Mouse (Mus musculus): Measurements from ENCODE around the gene Gm9780. TPM values are rescaled to one million over a fixed set of nuclear protein-coding genes. Genes with fewer than 3 reads are reported as not detected.
"Not testable (repeated sequence)": the region's sequence is repeated elsewhere in the genome, so short reads cannot be mapped to it uniquely, and the experiment has no call there.

Gm9780 gene
- 2.7 and 5.9 TPM in 2 replicates for polyA plus RNA-seq (2016; fragmentation: Nextera tagmentation; extraction: Ambion mirVana)

DNA sequence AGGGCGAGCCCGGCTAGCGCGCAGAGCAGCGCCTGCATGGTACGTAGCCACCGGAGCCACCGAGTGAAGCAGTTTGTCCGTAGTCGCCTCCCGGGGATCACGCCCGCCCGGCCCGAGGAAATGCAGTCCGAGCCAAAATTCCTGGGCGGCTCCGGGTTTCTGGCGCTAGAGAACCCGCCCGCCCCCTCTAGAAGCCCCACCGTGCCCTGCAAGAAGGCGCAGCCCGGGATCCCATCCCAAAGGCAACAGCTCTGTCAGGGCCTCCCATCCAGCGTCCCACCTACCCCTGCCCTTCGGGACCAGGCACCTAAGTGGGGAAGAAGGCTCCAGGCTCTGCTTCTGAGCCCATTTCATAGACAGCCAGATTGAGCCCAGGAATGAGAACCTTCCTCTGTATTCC, at the start of gene Gm9780:
Gene Gm9780, minus strand, starts transcription at position 101 of the 400 bp plus-strand sequence.
- H3K9me3 ChIP-seq; H3K27me3 ChIP-seq; ATAC-seq (ENCODE audit: insufficient number of reproducible peaks, insufficient read depth, low FRiP score, low TSS enrichment); H3K4me3 ChIP-seq; H3K27ac ChIP-seq; H3K4me1 ChIP-seq; H3K36me3 ChIP-seq; H3K9ac ChIP-seq; H3K4me2 ChIP-seq (replicated peaks): not testable (repeated sequence)
- WGBS, result no CpG with 5 or more reads among the region's 26 CpGs

DNA sequence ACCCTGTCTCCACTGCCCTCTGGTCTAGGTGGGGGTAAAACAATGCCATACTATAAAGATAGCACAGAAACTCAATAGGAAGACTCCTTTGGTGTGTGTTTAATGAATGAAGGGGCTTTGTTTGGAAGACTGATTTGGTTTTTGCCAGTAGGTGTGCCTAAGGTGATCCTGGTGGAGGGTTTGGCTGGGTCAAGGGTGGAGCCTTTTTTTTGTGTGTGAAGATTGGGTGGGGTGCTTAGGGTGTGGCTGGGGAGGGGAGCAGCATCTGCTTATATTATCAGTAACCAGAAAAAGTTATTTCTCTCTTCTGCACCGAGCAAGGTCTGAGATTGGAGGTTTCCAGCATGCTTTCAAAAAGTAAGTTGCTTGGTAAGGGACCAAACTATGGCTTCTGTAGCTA, 39.5 kb upstream of the Gm9780 start, which contains the start of gene Cphx3:
Gene Cphx3, plus strand, starts transcription at position 301 of the 400 bp plus-strand sequence.
- not testable (repeated sequence) for ATAC-seq (ENCODE audit: insufficient number of reproducible peaks, insufficient read depth, low FRiP score, low TSS enrichment); H3K36me3 ChIP-seq; H3K27me3 ChIP-seq; H3K4me2 ChIP-seq (replicated peaks); H3K4me1 ChIP-seq; H3K9me3 ChIP-seq; H3K9ac ChIP-seq; H3K4me3 ChIP-seq; H3K27ac ChIP-seq
- no CpG with 5 or more reads among the region's 1 CpGs for WGBS

GRCm38 (mm10) chr14:26081216-26081615, 38.7 kb upstream of the Gm9780 start, which contains the start of gene Cphx2:
Cphx2 (plus strand) TSS chr14:26081516.
- H3K4me1 ChIP-seq; H3K9ac ChIP-seq; H3K27ac ChIP-seq; H3K4me3 ChIP-seq; H3K4me2 ChIP-seq (replicated peaks); ATAC-seq (ENCODE audit: insufficient number of reproducible peaks, insufficient read depth, low FRiP score, low TSS enrichment); H3K27me3 ChIP-seq; H3K36me3 ChIP-seq; H3K9me3 ChIP-seq: not testable (repeated sequence)
- no CpG with 5 or more reads among the region's 6 CpGs for WGBS

DNA sequence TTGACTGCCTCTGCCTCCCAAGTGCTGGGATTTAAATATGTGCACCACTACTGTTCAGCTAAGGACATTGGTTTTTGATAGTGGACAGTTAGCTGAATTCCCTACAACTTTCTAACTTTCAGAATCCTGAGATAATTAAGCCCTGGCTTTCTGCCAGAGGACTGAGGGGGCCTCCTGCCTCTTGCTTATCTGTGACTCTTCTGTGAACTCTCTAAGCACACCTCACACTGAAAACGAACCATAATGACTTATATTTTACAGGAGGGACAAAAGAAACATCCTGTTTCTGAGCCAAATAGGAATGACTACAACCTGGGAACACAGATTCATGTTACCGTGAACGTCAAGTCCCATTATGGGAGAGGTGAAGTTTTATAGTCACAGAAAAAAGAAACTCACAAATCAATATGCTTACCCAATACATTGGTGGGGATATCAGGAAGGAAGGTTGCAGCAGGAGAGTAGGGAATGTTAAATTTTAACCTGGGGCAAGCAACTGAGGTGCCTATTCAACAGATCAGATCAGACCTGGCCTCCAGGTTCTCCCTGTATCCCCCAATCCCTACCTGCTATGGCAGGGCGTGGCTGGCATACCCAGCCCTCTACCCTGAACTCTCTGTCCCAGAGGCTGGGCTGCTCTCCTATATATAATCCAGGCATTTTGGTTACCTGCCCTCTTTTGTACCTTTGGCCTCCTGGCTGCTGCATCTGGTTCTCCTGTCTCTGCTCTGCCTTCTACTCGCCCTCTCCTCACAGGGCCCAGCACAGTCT, 34.3 kb upstream of the Gm9780 start:
- H3K4me1 ChIP-seq; H3K4me3 ChIP-seq; H3K9me3 ChIP-seq; H3K4me2 ChIP-seq (replicated peaks); H3K9ac ChIP-seq; H3K36me3 ChIP-seq; H3K27me3 ChIP-seq; ATAC-seq (ENCODE audit: insufficient number of reproducible peaks, insufficient read depth, low FRiP score, low TSS enrichment); H3K27ac ChIP-seq: not testable (repeated sequence)
- WGBS, result no CpG with 5 or more reads among the region's 5 CpGs

DNA sequence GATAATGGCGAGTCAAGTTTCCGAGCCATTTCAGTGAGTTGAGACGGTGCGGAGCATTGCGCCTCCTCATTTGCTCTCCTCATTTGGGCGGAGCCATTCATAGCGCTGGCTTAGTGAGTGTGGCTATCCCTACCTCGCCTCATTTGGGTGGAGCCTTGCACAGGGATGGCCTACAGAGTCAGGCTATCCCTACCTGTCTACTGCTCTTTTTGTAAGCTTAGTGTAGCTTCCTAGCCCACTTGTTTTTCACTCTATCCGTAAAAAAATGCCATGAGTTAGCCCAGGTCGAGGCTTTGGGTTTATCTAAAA, 24.8 kb upstream of the Gm9780 start, which contains the start of gene Tmem254c:
Gene Tmem254c, minus strand, starts transcription at position 31 of the 309 bp plus-strand sequence.
- no CpG with 5 or more reads among the region's 10 CpGs for WGBS
- ATAC-seq (ENCODE audit: insufficient number of reproducible peaks, insufficient read depth, low FRiP score, low TSS enrichment); H3K4me2 ChIP-seq (replicated peaks); H3K4me1 ChIP-seq; H3K27ac ChIP-seq; H3K9me3 ChIP-seq; H3K27me3 ChIP-seq; H3K9ac ChIP-seq; H3K36me3 ChIP-seq; H3K4me3 ChIP-seq: not testable (repeated sequence)

DNA sequence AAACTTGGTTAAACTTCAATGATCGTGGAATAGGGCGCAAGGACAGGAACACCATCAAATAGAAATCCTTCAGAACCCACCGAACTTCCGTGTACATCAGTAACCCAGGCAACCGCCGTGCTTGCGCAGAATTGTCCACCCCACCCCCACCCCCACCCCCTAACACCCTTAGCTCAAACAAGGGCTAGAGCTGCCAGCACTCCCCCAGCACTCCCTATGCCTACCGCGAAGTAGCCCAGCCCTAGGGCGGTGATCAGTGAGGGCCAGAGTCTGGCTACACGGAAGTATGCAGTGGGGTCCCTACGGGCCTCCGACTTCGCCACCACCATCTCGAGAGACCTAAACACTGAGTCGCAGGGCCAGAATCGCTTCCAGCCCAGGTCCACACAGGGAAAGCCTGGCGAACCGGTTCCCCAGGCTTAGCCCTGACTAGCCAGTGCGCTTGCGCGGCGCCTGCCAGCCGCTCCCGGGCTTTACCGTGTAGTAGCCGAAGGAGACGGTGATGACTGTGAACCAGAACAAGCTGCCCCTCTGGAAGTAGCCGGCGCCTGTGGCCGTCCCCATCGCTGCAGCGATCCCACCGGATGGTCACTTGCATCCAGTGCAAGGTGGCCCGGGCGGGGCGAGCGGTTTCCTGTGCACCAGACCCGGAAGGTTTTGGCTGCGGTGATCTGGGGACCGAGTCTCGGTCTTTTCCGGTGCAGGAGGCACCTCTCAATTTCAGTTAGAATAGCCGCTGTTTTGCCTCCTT, 24.2 kb upstream of the Gm9780 start:
- not testable (repeated sequence) for H3K9me3 ChIP-seq; H3K9ac ChIP-seq; H3K4me2 ChIP-seq (replicated peaks); H3K36me3 ChIP-seq; H3K27me3 ChIP-seq; H3K4me1 ChIP-seq; H3K4me3 ChIP-seq; H3K27ac ChIP-seq
- peak; percentile 67 for ATAC-seq (ENCODE audit: insufficient number of reproducible peaks, insufficient read depth, low FRiP score, low TSS enrichment)
- WGBS, result no CpG with 5 or more reads among the region's 44 CpGs

DNA sequence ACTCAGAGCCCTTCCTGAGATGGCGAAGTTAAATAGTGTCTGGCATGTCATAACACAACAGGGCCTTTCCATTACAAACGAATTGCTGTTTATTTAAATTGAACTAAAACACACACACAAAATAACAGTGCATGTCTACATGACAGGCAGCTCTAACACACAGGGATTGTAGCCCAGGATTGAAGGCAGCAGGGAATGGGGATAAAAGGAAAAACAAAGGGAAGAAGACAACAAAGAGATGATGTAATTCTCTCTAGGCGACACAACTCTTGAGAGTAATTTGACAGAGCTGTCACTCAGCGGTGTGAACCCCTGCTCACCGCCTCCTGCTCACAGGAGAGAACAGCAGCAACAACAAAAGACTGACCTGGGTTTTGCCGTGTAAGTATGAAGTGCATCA, 16.9 kb upstream of the Gm9780 start:
- not testable (repeated sequence) for H3K36me3 ChIP-seq; H3K27me3 ChIP-seq; ATAC-seq (ENCODE audit: insufficient number of reproducible peaks, insufficient read depth, low FRiP score, low TSS enrichment); H3K4me2 ChIP-seq (replicated peaks); H3K27ac ChIP-seq; H3K9ac ChIP-seq; H3K9me3 ChIP-seq; H3K4me1 ChIP-seq; H3K4me3 ChIP-seq
- WGBS, result no CpG with 5 or more reads among the region's 6 CpGs

GRCm38 (mm10) chr14:26058184-26058583, 15.7 kb upstream of the Gm9780 start:
- WGBS, result no CpG with 5 or more reads among the region's 3 CpGs
- H3K9ac ChIP-seq; H3K27me3 ChIP-seq; H3K36me3 ChIP-seq; H3K4me2 ChIP-seq (replicated peaks); H3K4me1 ChIP-seq; H3K27ac ChIP-seq; H3K9me3 ChIP-seq; ATAC-seq (ENCODE audit: insufficient number of reproducible peaks, insufficient read depth, low FRiP score, low TSS enrichment); H3K4me3 ChIP-seq: not testable (repeated sequence)

DNA sequence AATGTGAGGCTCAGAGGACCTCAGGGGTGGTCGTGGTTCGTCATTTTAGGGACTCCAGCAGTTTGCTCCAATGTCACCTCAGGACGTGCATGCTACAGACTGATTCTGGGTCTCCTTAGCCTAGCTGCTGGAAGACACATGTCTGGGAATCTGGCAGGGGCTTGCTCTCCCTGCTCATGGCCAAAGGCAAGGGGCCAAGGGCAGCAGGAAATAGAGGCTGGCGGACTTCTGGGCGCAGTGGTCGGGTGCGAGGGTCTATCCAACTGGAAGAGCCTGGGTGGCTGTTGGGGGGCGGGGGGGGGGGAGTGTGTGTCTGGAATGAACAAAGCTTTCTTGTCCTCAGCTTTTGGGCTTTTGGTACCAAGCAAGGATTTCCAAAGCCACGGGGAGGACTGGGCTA, 6.3 kb upstream of the Gm9780 start:
- not testable (repeated sequence) for H3K9me3 ChIP-seq; H3K27me3 ChIP-seq; H3K4me2 ChIP-seq (replicated peaks); H3K9ac ChIP-seq; H3K27ac ChIP-seq; H3K4me3 ChIP-seq; ATAC-seq (ENCODE audit: insufficient number of reproducible peaks, insufficient read depth, low FRiP score, low TSS enrichment); H3K36me3 ChIP-seq; H3K4me1 ChIP-seq
- no CpG with 5 or more reads among the region's 9 CpGs for WGBS

GRCm38 (mm10) chr14:26047026-26047425, 4.5 kb upstream of the Gm9780 start:
- not testable (repeated sequence) for H3K4me2 ChIP-seq (replicated peaks); H3K27me3 ChIP-seq; H3K4me3 ChIP-seq; H3K4me1 ChIP-seq; H3K27ac ChIP-seq; H3K9ac ChIP-seq; H3K9me3 ChIP-seq; ATAC-seq (ENCODE audit: insufficient number of reproducible peaks, insufficient read depth, low FRiP score, low TSS enrichment); H3K36me3 ChIP-seq
- WGBS, result no CpG with 5 or more reads among the region's 8 CpGs

- WGBS, result no CpG with 5 or more reads among the region's 5 CpGs
- not testable (repeated sequence) for H3K4me1 ChIP-seq; H3K27ac ChIP-seq; H3K4me2 ChIP-seq (replicated peaks); H3K9ac ChIP-seq; H3K4me3 ChIP-seq; H3K27me3 ChIP-seq; ATAC-seq (ENCODE audit: insufficient number of reproducible peaks, insufficient read depth, low FRiP score, low TSS enrichment); H3K36me3 ChIP-seq; H3K9me3 ChIP-seq
These were observed 2.5 kb upstream of the Gm9780 start for GRCm38 (mm10) chr14:26045007-26045406.

DNA sequence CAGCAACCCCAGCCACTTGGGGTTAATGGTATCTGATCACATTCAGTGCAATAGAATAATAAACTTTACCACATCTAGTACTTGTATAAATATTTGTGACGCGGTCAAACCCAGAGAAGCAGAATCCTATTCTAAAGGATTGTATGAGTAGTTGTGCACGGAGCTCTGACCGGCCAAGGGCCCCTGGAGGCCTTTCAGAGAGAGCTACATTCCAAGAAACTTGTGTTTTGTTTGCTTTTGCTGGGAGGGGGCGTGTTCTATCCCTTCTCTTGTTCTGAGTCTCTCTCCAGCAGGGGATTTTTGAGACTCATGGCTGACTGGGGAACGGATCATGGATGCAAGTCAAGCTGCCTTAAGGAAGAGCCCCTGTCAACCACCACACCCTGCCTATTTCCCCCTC, 7.1 kb downstream of the Gm9780 start:
- H3K27ac ChIP-seq; H3K36me3 ChIP-seq; H3K9me3 ChIP-seq; ATAC-seq (ENCODE audit: insufficient number of reproducible peaks, insufficient read depth, low FRiP score, low TSS enrichment); H3K27me3 ChIP-seq; H3K4me2 ChIP-seq (replicated peaks); H3K9ac ChIP-seq; H3K4me1 ChIP-seq; H3K4me3 ChIP-seq: not testable (repeated sequence)
- WGBS, result no CpG with 5 or more reads among the region's 6 CpGs

Measured in embryonic facial prominence, embryonic 12.5 days (tissue).